Mouse (Mus musculus) c-Kit-positive CD71-negative TER-119-negative erythroid progenitor cells, embryonic 14.5 days (primary cell): ENCODE measurements around the gene Ccl26.

Experiments
- DNase-seq: peaks from one replicate; pipeline ENCODE4 v3.0.0-alpha.2; 2013; ENCODE audit warnings: low read depth

Ccl26 gene

DNA sequence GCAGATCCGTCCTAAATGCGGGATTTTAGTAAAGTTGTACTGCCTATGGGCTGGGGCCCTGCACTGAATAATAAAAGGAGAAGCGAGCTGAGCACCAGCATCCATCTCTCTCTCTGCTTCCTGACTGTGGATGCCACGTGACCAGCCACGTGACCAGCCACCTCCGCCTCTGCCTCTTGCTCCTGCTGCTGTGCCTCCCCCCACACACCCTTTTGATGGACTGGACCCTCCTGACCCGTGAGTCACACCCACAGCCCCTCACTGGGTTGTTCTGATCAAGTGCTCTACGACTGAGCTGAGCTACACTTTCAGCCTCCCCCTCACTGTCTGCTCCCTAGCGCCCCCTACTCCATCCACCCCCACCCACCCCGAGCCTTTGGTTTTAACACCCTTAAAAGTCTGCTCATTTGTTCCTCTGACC, 25.6 kb downstream of the Ccl26 start:
- no peak for DNase-seq

DNA sequence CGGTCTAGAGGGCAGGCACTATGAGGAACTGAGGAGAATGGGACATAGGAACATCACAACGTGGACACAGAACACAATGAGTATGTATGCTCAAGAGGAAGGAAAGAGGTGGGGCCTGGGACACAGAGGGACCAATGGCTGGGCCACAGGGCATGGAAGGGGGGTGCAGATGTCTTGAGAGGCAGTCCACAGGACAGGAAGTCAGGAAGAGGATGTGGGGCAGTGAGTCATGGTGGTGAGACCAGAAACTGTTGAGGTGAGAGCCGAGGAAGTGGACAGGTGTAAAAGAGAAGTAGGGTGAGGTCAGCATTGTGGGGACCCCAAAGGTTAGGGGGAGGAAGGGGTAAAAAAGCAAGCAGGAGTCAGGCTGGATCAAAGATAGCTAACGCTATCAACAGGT, 26.0 kb downstream of the Ccl26 start:
- DNase-seq, result peak; percentile 54

DNA sequence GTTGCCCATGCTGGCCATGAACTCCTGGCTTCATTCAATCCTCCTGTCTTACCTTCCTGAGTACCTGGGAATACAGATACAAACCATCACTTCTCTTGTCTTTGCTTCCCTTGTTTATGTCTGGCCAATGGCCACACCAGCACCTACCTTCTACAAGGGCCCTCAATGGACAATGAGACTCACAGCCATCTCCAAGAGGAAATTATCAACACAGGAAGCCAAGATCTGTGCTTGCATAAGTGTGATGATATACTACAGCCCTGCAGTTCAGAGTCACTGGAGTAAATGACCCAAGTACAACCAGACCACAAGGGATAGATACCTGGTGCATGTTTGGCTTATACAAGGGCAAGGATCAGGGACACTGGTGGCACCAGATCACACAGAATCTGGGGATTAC, 27.5 kb downstream of the Ccl26 start:
- no peak for DNase-seq

DNA sequence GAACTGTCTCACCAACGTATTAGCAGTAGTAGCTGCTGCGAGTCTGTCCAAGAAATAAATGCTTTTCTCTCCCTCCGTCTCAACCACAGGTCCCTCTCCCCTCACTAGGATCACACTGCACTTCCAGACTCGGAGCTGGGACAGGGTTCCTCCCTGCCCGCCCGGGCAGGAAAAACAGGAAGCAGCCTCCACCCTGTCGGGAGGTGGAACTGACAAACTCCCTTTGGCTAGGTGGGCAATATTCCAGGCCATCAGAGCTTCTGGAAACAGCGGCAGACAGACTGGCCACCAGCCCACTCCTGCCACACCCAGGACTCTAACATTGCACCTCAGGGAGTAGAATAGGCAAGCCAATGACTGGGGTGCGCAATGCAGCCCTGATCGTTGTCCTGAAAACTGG, 29.9 kb downstream of the Ccl26 start:
- DNase-seq, result no peak

DNA sequence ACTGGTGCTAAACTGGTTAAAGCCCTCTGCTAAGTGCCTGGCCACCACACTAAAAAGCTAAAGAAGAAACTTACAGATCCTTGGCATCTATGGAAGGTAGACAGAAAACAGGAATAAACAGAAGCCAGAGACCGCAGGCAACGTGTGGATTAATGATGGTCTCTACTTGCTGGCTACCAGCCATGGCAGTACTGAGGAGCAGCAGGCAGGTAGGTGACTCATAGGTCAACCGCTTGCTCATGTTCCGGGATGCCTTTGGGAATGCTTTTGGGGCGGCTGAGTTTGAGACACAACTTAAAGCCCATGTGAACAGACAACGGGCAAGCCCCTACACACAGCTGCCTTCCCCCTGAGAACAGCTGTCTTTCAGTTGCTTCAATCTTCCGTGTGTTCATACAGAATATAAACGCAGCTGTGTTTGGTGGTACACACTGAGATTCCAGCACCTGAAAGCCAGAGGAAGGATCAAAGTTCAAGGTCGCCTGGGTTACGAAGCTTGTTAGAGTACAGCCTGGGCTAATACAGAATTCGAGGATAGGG, 32.0 kb downstream of the Ccl26 start:
- no peak for DNase-seq

DNA sequence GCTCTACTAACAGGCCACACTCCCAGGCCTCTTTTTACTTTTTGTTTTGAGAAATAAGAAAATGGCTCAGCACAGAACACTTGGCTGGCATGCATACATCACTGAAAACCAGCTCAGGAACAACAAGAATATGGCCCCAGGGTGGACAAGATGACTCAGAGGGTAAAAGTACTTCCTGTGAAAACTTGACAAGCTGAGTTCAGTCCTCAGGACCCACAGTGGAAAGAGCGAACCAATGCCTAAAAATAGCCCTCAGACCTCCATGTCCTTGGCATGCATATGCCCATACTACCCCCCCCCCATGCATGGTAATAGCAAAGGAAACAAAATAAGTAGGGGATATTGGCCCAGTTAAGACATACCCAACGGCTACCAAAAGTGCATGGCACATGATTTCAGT, 33.4 kb downstream of the Ccl26 start:
- DNase-seq, result no peak

DNA sequence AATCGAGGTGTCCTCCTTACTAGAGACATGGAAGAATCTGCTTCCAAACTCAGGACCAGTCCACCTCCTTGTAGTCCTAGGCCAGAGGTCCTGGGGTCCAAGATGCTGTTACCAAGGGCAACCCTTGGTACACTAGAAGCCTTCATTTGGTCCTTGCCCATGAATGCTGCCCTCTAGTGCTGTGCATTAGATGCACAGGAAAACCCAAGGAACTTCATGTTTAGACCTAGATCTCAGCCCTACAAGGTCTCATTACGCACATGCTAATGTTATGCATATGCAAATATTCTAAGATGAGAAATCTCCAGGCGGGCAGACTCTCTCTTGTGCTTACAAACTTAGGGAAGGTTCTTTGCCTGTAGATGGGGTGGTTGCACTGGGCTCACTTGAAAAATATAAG, 34.1 kb downstream of the Ccl26 start:
- no peak for DNase-seq

DNA sequence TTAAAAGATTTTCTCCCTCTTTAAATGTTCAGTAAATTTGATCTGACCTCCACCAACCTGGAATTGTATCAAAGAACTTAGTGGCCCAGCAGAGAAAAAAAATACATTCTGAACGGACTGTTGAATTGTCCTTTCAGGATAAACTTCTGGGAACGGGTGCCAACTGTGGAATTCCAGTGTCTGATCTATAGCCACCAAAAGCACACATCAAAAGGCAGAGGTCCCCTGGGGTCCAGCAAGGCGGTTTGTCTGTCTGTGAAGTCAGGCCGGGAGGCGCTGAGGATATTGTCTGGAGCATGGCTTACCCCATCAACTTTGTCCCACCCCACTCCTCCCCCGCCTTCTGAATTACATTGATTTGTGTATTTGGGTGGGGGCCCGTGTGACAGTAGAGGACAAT, 35.4 kb downstream of the Ccl26 start:
- DNase-seq, result no peak

DNA sequence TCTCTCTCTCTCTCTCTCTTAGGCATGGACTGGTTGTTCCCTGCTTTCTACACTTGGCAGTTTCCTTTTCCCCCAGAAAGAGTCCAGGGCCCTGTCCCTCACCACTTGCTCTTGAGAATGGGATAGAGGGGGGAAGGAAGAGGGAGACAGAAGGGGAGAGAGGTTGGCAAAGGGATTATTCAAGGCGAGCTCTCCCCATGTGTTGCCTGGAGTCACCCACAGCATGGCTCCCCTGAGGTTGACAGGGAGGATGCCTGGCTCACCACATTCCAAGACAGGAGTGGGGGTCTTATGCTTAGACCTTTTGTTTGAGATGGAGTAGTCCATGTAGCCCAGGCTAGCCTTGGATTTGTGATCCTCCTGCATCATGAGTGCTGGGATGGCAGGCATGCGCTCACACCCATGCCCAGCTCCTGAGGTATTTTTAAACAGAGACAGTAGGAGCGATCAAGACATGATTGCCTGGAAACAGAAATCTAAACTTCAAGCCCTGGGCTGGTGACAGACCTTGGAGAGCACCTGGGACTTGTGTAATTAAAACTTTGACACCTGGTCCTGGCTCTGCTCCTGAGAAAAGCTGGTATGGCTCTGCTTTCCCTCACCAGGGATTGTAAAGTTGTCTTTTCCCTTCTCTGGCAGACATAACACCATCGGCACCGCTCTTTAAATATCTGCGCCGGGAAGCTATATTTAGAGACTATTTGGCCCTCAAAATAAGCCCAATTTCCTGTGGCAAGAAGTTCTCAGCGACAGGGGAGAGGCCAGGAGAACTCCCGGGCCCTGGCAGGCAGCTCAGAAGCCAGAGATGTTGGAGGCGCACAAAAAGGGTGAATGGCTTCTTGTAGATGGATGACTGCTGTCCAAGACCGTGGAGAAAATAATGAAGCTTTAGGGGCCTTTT, 38.5 kb downstream of the Ccl26 start:
- DNase-seq, result no peak

DNA sequence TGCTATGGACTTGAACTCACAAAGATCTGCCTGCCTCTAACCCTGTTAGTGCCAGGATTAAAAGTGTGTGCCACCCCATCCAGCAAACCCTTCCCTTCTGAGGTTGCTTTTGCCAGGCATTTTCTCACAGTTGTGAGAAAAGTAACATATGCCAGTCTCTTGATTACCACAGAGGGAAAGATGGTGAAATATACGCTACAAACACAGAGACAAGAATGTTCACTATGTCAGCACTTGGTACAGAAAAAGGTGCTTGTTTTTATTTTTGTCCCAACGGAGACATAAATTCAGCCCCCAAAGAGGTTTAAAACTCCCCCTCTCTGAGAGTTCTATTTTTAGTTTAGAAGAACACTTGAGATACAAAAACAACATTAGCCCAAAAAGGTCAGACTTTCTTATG, 39.3 kb downstream of the Ccl26 start:
- no peak for DNase-seq

DNA sequence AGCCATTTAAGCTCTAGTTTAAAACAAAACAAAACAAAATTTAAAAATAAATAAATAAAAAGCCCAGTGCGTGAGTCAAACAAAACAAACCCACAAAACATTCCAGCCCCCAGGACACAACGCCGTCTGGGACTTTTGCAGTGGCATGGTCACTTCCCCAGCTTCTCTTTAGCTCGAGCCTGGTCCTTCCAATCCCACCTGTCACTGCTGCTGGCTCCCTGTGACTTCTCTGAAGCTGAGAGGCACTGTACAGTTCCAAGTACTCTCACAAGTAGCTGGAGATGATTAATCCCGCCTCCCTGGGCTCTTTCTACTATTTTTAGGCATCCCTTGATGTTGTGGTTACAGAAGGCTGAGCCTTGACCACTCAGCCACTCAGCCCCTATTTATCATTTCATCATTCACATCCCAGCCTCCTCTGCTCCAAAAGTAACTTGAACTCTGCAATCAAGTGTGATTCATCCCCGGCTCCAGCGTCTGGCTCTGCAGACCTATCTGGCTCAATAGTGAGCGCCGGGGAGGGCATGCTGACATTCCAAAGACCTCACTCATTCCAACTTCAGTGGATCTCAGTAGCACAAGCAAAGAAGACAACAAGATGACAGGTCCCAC, 41.2 kb downstream of the Ccl26 start:
- no peak for DNase-seq

DNA sequence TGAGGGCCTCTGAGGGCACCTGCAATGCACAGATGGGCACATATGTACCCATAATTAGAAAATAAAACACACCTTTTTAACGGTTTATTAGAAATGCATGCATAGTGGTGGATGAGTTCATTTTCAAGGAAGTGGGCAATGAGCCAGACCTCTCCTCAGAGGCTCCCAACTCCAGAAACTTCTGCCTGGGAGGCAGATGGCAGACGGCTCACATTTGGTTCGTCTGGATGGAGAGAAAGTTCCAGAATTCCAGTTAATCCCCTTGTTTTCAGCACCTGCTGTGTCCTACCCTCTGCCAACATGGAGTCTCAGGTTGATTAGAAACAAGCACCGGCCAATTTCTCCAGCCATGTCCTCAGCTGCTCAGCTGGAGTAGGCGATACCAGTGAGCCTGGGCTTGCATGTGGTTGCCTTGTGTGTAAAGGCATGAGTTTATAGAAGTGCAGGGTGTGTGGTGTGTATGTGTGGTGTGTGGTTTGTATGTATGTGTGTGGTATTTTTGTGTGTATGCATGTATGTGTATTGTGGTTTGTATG, 46.0 kb downstream of the Ccl26 start:
- no peak for DNase-seq

DNA sequence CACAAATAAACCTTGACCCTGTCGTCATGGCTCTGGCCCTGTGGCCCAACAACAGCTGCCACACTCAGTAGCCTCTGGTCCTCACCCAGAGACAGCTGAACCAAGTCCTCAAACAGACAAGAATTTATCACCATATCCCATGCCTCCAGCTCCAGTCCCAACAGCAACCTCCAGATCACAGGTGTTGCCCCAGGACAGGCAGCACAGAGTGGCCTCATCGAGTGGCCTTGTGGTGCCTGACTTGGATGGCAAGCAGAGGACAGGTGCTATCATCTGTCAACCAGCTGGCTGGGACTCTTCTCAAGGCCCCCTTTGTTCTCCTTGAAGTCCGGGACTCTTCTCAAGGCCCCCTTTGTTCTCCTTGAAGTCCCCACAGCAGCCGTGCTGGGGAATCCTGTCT, 50.2 kb downstream of the Ccl26 start:
- no peak for DNase-seq

DNA sequence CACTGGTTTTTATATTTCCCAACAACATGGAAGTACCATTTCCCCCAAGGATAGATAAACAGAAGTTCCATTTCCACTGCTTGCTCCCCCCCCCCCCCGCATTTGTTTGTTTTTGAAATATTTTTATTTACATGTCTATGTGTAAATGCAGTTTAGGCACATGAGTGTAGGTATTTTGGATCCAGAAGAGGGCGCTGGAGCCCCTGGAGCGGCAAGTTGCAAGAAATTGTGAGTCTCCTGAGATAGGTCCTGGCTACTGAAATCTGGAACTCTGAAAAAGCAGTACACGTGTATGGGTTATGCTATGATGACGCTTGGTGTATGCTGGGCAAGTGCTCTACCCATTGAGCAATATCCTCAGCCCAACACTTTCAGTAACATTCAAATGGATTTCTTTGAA, 52.3 kb downstream of the Ccl26 start:
- no peak for DNase-seq
